ENCODE assay signal across 27 mouse cellular contexts in genomic region chr1:139025882-139026645, GRCm38 (mm10).
A peak's percentile ranks its signal among the peaks of the same experiment; 100 is the strongest.
DNase-seq lines count a peak whose midpoint lies in the region; ATAC-seq lines count a peak whose summit lies in the region.
"Had no signal": no experiment of that assay in that cellular context is flagged by ENCODE, and none has a peak within 500 bp of the region (broad histone marks: within the 10 kb centered on the region; RNA-seq: fewer than 3 reads in every experiment).

No protein-coding gene starts in this region.

- no peak overlapping the region for H3K27ac ChIP-seq in hindbrain, embryonic 11.5 days (ENCODE audit: low read depth, low read length)
- H3K27ac ChIP-seq in hindbrain, embryonic 13.5 days, result no peak overlapping the region
- no peak overlapping the region for H3K27ac ChIP-seq in forebrain, embryonic 14.5 days (ENCODE audit: low read depth, low read length)
- no peak overlapping the region for H3K27ac ChIP-seq in hindbrain, embryonic 16.5 days (ENCODE audit: low read depth, low read length)
- H3K27ac ChIP-seq: embryonic facial prominence, embryonic 13.5 days; heart, embryonic 13.5 days; layer of hippocampus, adult 2 months; left cerebral cortex, adult 2 months; limb, embryonic 12.5 days; lung, embryonic 15.5 days; stomach, postnatal 0 days had no signal

- H3K4me3 ChIP-seq in hindbrain, embryonic 11.5 days (ENCODE audit: low read depth, low read length), result no peak overlapping the region
- no peak overlapping the region for H3K4me3 ChIP-seq in hindbrain, embryonic 13.5 days
- no peak overlapping the region for H3K4me3 ChIP-seq in forebrain, embryonic 14.5 days (ENCODE audit: low read depth, low read length)
- no peak overlapping the region for H3K4me3 ChIP-seq in hindbrain, embryonic 16.5 days (ENCODE audit: low read length)
- H3K4me3 ChIP-seq: embryonic facial prominence, embryonic 13.5 days; heart, embryonic 13.5 days; layer of hippocampus, adult 2 months; left cerebral cortex, adult 2 months; limb, embryonic 12.5 days; lung, embryonic 15.5 days had no signal

- ATAC-seq in hindbrain, embryonic 11.5 days (ENCODE audit: low FRiP score), result peak; percentile 64; the same call in 1 of the 2 replicates
- no peak for ATAC-seq in hindbrain, embryonic 13.5 days (ENCODE audit: low FRiP score)
- ATAC-seq in forebrain, embryonic 14.5 days, result peak; percentile 52; the same call in 1 of the 2 replicates
- 0 out of 2 replicates have a peak, but pooled peaks have one; percentile 65 for ATAC-seq in hindbrain, embryonic 16.5 days

- no peak overlapping the region for H3K4me2 ChIP-seq in hindbrain, embryonic 11.5 days (replicated peaks; ENCODE audit: low read depth, low read length)
- H3K4me2 ChIP-seq in hindbrain, embryonic 13.5 days, result no peak overlapping the region
- H3K4me2 ChIP-seq in forebrain, embryonic 14.5 days (ENCODE audit: low read length), result no peak overlapping the region
- no peak overlapping the region for H3K4me2 ChIP-seq in hindbrain, embryonic 16.5 days (ENCODE audit: low read length)
- H3K4me2 ChIP-seq: embryonic facial prominence, embryonic 13.5 days; heart, embryonic 13.5 days; limb, embryonic 12.5 days; liver, embryonic 11.5 days; lung, embryonic 15.5 days had no signal

- DNase-seq in hindbrain, embryonic 11.5 days (ENCODE audit: low spot score), result peak; percentile 31
- peak; percentile 15 for DNase-seq in forebrain, embryonic 14.5 days (ENCODE audit: low spot score)
- peak; percentile 40 for DNase-seq in retina, embryonic 14.5 days (ENCODE audit: low spot score)
- DNase-seq in kidney, adult 8-10 months, result no peak
- no peak for DNase-seq in B cell, adult 2 months
- DNase-seq: adrenal gland, adult 8-10 months; cerebellum, adult 9-10 months; gastrocnemius, postnatal 10 days; heart, postnatal 10 days; kidney, adult 18-20 months; kidney, postnatal 36 days; lung, postnatal 36 days; right cerebral cortex, adult 18-20 months; spleen, adult 18-20 months; thymus, adult 18-20 months; thymus, postnatal 25 days had no signal

- H3K9ac ChIP-seq in hindbrain, embryonic 11.5 days (ENCODE audit: low read depth, low read length), result no peak overlapping the region
- no peak overlapping the region for H3K9ac ChIP-seq in hindbrain, embryonic 13.5 days
- no peak overlapping the region for H3K9ac ChIP-seq in forebrain, embryonic 14.5 days (ENCODE audit: low read length)
- H3K9ac ChIP-seq in hindbrain, embryonic 16.5 days (ENCODE audit: low read depth, low read length), result no peak overlapping the region
- H3K9ac ChIP-seq: embryonic facial prominence, embryonic 13.5 days; heart, embryonic 13.5 days; limb, embryonic 12.5 days; lung, embryonic 15.5 days had no signal

- H3K9me3 ChIP-seq in hindbrain, embryonic 11.5 days (ENCODE audit: control insufficient read depth, low read length), result no peaks in the 10 kb centered on the region
- H3K9me3 ChIP-seq in hindbrain, embryonic 13.5 days, result no peaks in the 10 kb centered on the region
- H3K9me3 ChIP-seq in forebrain, embryonic 14.5 days (replicated peaks; ENCODE audit: control insufficient read depth, low read length), result no peaks in the 10 kb centered on the region
- H3K9me3 ChIP-seq in hindbrain, embryonic 16.5 days (ENCODE audit: control insufficient read depth, low read length), result no peaks in the 10 kb centered on the region
- H3K9me3 ChIP-seq: embryonic facial prominence, embryonic 13.5 days; heart, embryonic 13.5 days; limb, embryonic 12.5 days; lung, embryonic 15.5 days had no signal

- no peaks in the 10 kb centered on the region for H3K4me1 ChIP-seq in hindbrain, embryonic 11.5 days (replicated peaks; ENCODE audit: control insufficient read depth, insufficient read depth, low read length)
- peaks cover 9% of the 10 kb centered on the region for H3K4me1 ChIP-seq in hindbrain, embryonic 13.5 days (replicated peaks)
- peaks cover 3% of the 10 kb centered on the region; the same call in 1 of the 2 replicates for H3K4me1 ChIP-seq in forebrain, embryonic 14.5 days (ENCODE audit: control insufficient read depth, insufficient read depth, low read length)
- H3K4me1 ChIP-seq in hindbrain, embryonic 16.5 days (ENCODE audit: control insufficient read depth, insufficient read depth, low read depth, low read length), result 0 out of 2 replicates have a peak, but pooled peaks cover 2% of the 10 kb centered on the region
- H3K4me1 ChIP-seq: embryonic facial prominence, embryonic 13.5 days; limb, embryonic 12.5 days; lung, embryonic 15.5 days had no signal

- 66% methylated on average over 8 of the region's 8 CpGs for WGBS in hindbrain, embryonic 11.5 days
- 62% methylated on average over 8 of the region's 8 CpGs for WGBS in hindbrain, embryonic 13.5 days
- WGBS in forebrain, embryonic 14.5 days, result 34% methylated on average over 8 of the region's 8 CpGs
- 57% methylated on average over 8 of the region's 8 CpGs for WGBS in hindbrain, embryonic 16.5 days

- no peaks in the 10 kb centered on the region for H3K36me3 ChIP-seq in hindbrain, embryonic 11.5 days (ENCODE audit: control insufficient read depth, insufficient read depth, low read length)
- no peaks in the 10 kb centered on the region for H3K36me3 ChIP-seq in hindbrain, embryonic 13.5 days
- no peaks in the 10 kb centered on the region for H3K36me3 ChIP-seq in forebrain, embryonic 14.5 days (ENCODE audit: control insufficient read depth, insufficient read depth, low read length)
- H3K36me3 ChIP-seq in hindbrain, embryonic 16.5 days (ENCODE audit: control insufficient read depth, insufficient read depth, low read length), result no peaks in the 10 kb centered on the region
- H3K36me3 ChIP-seq: embryonic facial prominence, embryonic 13.5 days; heart, embryonic 13.5 days; limb, embryonic 12.5 days; lung, embryonic 15.5 days had no signal

- no peaks in the 10 kb centered on the region for H3K27me3 ChIP-seq in hindbrain, embryonic 11.5 days (ENCODE audit: control insufficient read depth, insufficient read depth, low read length)
- H3K27me3 ChIP-seq in hindbrain, embryonic 13.5 days, result no peaks in the 10 kb centered on the region
- H3K27me3 ChIP-seq in forebrain, embryonic 14.5 days (replicated peaks; ENCODE audit: control insufficient read depth, insufficient read depth, low read length), result no peaks in the 10 kb centered on the region
- no peaks in the 10 kb centered on the region for H3K27me3 ChIP-seq in hindbrain, embryonic 16.5 days (replicated peaks; ENCODE audit: control insufficient read depth, insufficient read depth, low read length)
- H3K27me3 ChIP-seq: CH12.LX; embryonic facial prominence, embryonic 13.5 days; heart, embryonic 13.5 days; limb, embryonic 12.5 days; lung, embryonic 15.5 days had no signal

Comparison
In these comparisons a context has a peak if more than half of its experiments do, and no peak if none do; other contexts are left out.
1. DNase-seq: peak in hindbrain, embryonic 11.5 days (single experiment), forebrain, embryonic 14.5 days (single experiment) and retina, embryonic 14.5 days (single experiment); none in kidney, adult 8-10 months (0 of 2) and B cell, adult 2 months (0 of 2).